Mouse (Mus musculus) testis, adult 2 months (tissue): ENCODE data around the gene Rpl11.

ENCODE experiments used
- CTCF ChIP-seq: fragments of 200-500 bp; IDR thresholded peaks from 2 replicates; pipeline ENCODE4 v1.5.1; 2012; ENCODE audit warnings: low read depth, mild to moderate bottlenecking, inconsistent platforms, low read length, moderate library complexity; ENCODE audit not compliant: control insufficient read depth, insufficient read depth, insufficient replicate concordance
- POLR2A ChIP-seq: fragments of 200-500 bp; IDR thresholded peaks from 2 replicates; pipeline ENCODE4 v1.6.1; 2012; ENCODE audit warnings: low read depth, mild to moderate bottlenecking, inconsistent platforms, low read length, moderate library complexity; ENCODE audit not compliant: control insufficient read depth

- no peak for TF ChIP-seq POLR2A
- TF ChIP-seq CTCF: no peak
These were observed 23.7 kb upstream of the Rpl11 start for GRCm38 (mm10) chr4:136076776-136077538.
